Mouse (Mus musculus) CH12.LX (cell line): ENCODE results near the gene Zkscan8. TPM values are rescaled to one million over a fixed set of nuclear protein-coding genes. Genes with fewer than 3 reads are reported as not detected.

Source experiments
- DNase-seq: peaks from one replicate; pipeline ENCODE4 v3.0.0-alpha.2; 2013; ENCODE audit errors: extremely low read depth
- H3K27ac ChIP-seq: 2 replicates; pipeline ENCODE4 v1.5.1; 2012; ENCODE audit warnings: low read depth, mild to moderate bottlenecking, control low read depth, moderate library complexity; ENCODE audit not compliant: insufficient read depth
- H3K27me3 ChIP-seq: replicated peaks from 2 replicates; pipeline ENCODE3; 2012; ENCODE audit warnings: inconsistent platforms
- H3K36me3 ChIP-seq, 2 experiments: replicated peaks in 1 of 2; 2 replicates each; pipeline versions ENCODE3 to v1.6.1; 2012; ENCODE audit warnings: inconsistent platforms in 1 of 2, low read length in 1 of 2, mild to moderate bottlenecking in 1 of 2, mixed read lengths in 1 of 2, moderate library complexity in 1 of 2; ENCODE audit not compliant: control insufficient read depth in 1 of 2, insufficient read depth in 1 of 2
- H3K4me1 ChIP-seq, 2 experiments: 2 replicates each; pipeline ENCODE4 v1.6.1; 2012; ENCODE audit warnings: inconsistent platforms in 1 of 2, moderate library complexity in 1 of 2; ENCODE audit not compliant: insufficient read depth in 2 of 2, control insufficient read depth in 1 of 2
- H3K4me2 ChIP-seq: 2 replicates; pipeline ENCODE4 v1.6.1; 2012; ENCODE audit warnings: low read depth, mild to moderate bottlenecking, control low read depth; ENCODE audit not compliant: poor library complexity, insufficient read depth, severe bottlenecking
- H3K4me3 ChIP-seq, 3 experiments: fragments of 150-350 bp in 1 of 3; sonication (generic) in 1 of 3; replicated peaks in 1 of 3; 2 replicates each; pipeline versions ENCODE3 to v1.5.1; 2011 to 2012; ENCODE audit warnings: low read depth in 2 of 3, low read length in 2 of 3, mild to moderate bottlenecking in 2 of 3, moderate library complexity in 2 of 3, control low read depth in 1 of 3, improper control_type of control experiment in 1 of 3, inconsistent platforms in 1 of 3, mixed read lengths in 1 of 3; ENCODE audit not compliant: poor library complexity in 1 of 3
- H3K79me2 ChIP-seq: replicated peaks from 2 replicates; pipeline ENCODE4 v1.6.1; 2012; ENCODE audit warnings: mild to moderate bottlenecking, moderate library complexity; ENCODE audit not compliant: control insufficient read depth, poor library complexity, insufficient read depth, severe bottlenecking; ENCODE audit errors: extremely low read depth
- H3K9ac ChIP-seq: 2 replicates; pipeline ENCODE4 v1.6.1; 2012; ENCODE audit warnings: low read depth, mild to moderate bottlenecking, control low read depth, moderate library complexity; ENCODE audit not compliant: insufficient read depth
- H3K9me3 ChIP-seq: replicated peaks from 2 replicates; pipeline ENCODE3; 2012; ENCODE audit warnings: low read length, inconsistent platforms, mixed read lengths
- BHLHE40 ChIP-seq: IDR thresholded peaks from 2 replicates; pipeline ENCODE4 v1.6.1; 2011; ENCODE audit warnings: mild to moderate bottlenecking, low read depth, low read length, improper control_type of control experiment
- CHD1 ChIP-seq: IDR thresholded peaks from 2 replicates; pipeline ENCODE4 v1.6.1; 2012; ENCODE audit warnings: low read depth, low read length, improper control_type of control experiment, inconsistent platforms
- CHD2 ChIP-seq: IDR thresholded peaks from 2 replicates; pipeline ENCODE4 v1.6.1; 2011; ENCODE audit warnings: low read length, improper control_type of control experiment
- E2F4 ChIP-seq: IDR thresholded peaks from 2 replicates; pipeline ENCODE4 v1.6.1; 2011; ENCODE audit warnings: low read depth, low read length, improper control_type of control experiment; ENCODE audit not compliant: insufficient replicate concordance
- ELF1 ChIP-seq: IDR thresholded peaks from 2 replicates; pipeline ENCODE4 v1.6.1; 2014; ENCODE audit warnings: low read depth, mild to moderate bottlenecking, inconsistent platforms, low read length, improper control_type of control experiment
- EP300 ChIP-seq: IDR thresholded peaks from 2 replicates; pipeline ENCODE4 v1.6.1; 2011; ENCODE audit warnings: low read length, improper control_type of control experiment
- ETS1 ChIP-seq: conservative IDR thresholded peaks from 2 replicates; pipeline ENCODE4 v1.6.1; 2012; ENCODE audit warnings: low read depth, mild to moderate bottlenecking, inconsistent platforms, low read length, improper control_type of control experiment, moderate library complexity
- GABPA ChIP-seq: IDR thresholded peaks from 2 replicates; pipeline ENCODE4 v1.6.1; 2012; ENCODE audit warnings: low read depth, low read length, improper control_type of control experiment, inconsistent platforms; ENCODE audit not compliant: insufficient replicate concordance
- HCFC1 ChIP-seq: IDR thresholded peaks from 2 replicates; pipeline ENCODE4 v1.6.1; 2012; ENCODE audit warnings: low read depth, mild to moderate bottlenecking, inconsistent platforms, low read length, improper control_type of control experiment
- IRF4 ChIP-seq: IDR thresholded peaks from 2 replicates; pipeline ENCODE4 v1.6.1; 2014; ENCODE audit warnings: low read depth, mild to moderate bottlenecking, inconsistent platforms, low read length, improper control_type of control experiment
- MAFK ChIP-seq: IDR thresholded peaks from 2 replicates; pipeline ENCODE4 v1.6.1; 2011; ENCODE audit warnings: low read length, improper control_type of control experiment; ENCODE audit not compliant: insufficient replicate concordance
- MAX ChIP-seq: IDR thresholded peaks from 2 replicates; pipeline ENCODE4 v1.6.1; 2011; ENCODE audit warnings: low read length, improper control_type of control experiment
- MEF2A ChIP-seq: IDR thresholded peaks from 2 replicates; pipeline ENCODE4 v1.6.1; 2014; ENCODE audit warnings: low read depth, mild to moderate bottlenecking, inconsistent platforms, low read length, improper control_type of control experiment, borderline replicate concordance
- MXI1 ChIP-seq: IDR thresholded peaks from 2 replicates; pipeline ENCODE4 v1.6.1; 2011; ENCODE audit warnings: mild to moderate bottlenecking, low read depth, low read length, improper control_type of control experiment
- MYC ChIP-seq: IDR thresholded peaks from 2 replicates; pipeline ENCODE4 v1.6.1; 2011; ENCODE audit warnings: low read depth, mild to moderate bottlenecking, improper control_type of control experiment, low read length
- NELFE ChIP-seq: IDR thresholded peaks from 2 replicates; pipeline ENCODE4 v1.6.1; 2011; ENCODE audit warnings: low read depth, low read length, improper control_type of control experiment
- PAX5 ChIP-seq: IDR thresholded peaks from 2 replicates; pipeline ENCODE4 v1.6.1; 2012; ENCODE audit warnings: low read length, inconsistent platforms, mixed read lengths
- POLR2A ChIP-seq: IDR thresholded peaks from 2 replicates; pipeline ENCODE4 v1.6.1; 2011; ENCODE audit warnings: low read depth, mild to moderate bottlenecking, improper control_type of control experiment, low read length
- RAD21 ChIP-seq: IDR thresholded peaks from 2 replicates; pipeline ENCODE4 v1.6.1; 2011; ENCODE audit warnings: low read depth, mild to moderate bottlenecking, low read length, improper control_type of control experiment, moderate library complexity
- SIN3A ChIP-seq: IDR thresholded peaks from 2 replicates; pipeline ENCODE4 v1.6.1; 2012; ENCODE audit warnings: low read length, improper control_type of control experiment, inconsistent platforms
- SMC3 ChIP-seq: IDR thresholded peaks from 2 replicates; pipeline ENCODE4 v1.6.1; 2011; ENCODE audit warnings: low read depth, low read length, improper control_type of control experiment
- TBP ChIP-seq: conservative IDR thresholded peaks from 2 replicates; pipeline ENCODE4 v1.6.1; 2011; ENCODE audit warnings: low read depth, low read length, improper control_type of control experiment
- TCF12 ChIP-seq: IDR thresholded peaks from 2 replicates; pipeline ENCODE4 v1.6.1; 2014; ENCODE audit warnings: low read depth, mild to moderate bottlenecking, inconsistent platforms, low read length, improper control_type of control experiment
- USF1 ChIP-seq: IDR thresholded peaks from 2 replicates; pipeline ENCODE4 v1.6.1; 2014; ENCODE audit warnings: low read depth, mild to moderate bottlenecking, inconsistent platforms, low read length, improper control_type of control experiment
- USF2 ChIP-seq: conservative IDR thresholded peaks from 2 replicates; pipeline ENCODE4 v1.6.1; 2011; ENCODE audit warnings: low read depth, low read length, improper control_type of control experiment
- ZNF384 ChIP-seq: IDR thresholded peaks from 2 replicates; pipeline ENCODE4 v1.6.1; 2012; ENCODE audit warnings: low read depth, low read length, improper control_type of control experiment, inconsistent platforms
- dilution Hi-C: fragments of 300-500 bp; cut with MboI; formaldehyde crosslinking; loops from 2 replicates; pipeline ENCODE4 v1.14.3; 2020; ENCODE audit warnings: low sequenced_read_pairs; ENCODE audit not compliant: extremely low pct_unique_long_range_greater_than_20kb, extremely low pct_ligation_motif_present
- in situ Hi-C: fragments of 300-500 bp; cut with MboI; formaldehyde crosslinking; loops from 3 replicates; pipeline ENCODE4 v1.14.3; 2019; ENCODE audit warnings: low sequenced_read_pairs, low pct_ligation_motif_present, low pct_unique_long_range_greater_than_20kb, mixed read lengths
- polyA plus RNA-seq: library from polyadenylated mRNA; unstranded; fragments of >175 nt; gene quantifications from 2 replicates; pipeline ENCODE4 v1.2.1, GENCODE M21; 2012; ENCODE audit warnings: low read depth; ENCODE audit not compliant: insufficient read length
- total RNA-seq, 2 experiments: library from RNA; depleted of rRNA; stranded (reverse); fragments of 300-350 nt in 1 of 2; fragments of >200 nt in 1 of 2; gene quantifications; 2 replicates each; pipeline ENCODE4 v1.2.3; 2012 to 2014

Zkscan8 gene
- total and polyA plus RNA-seq, 3 experiments = 7.4 to 9.7 (median 7.6) TPM

GRCm38 (mm10) chr13:21530136-21530535 is 784 bp downstream of the Zkscan8 start:
- peaks cover 11% of the 10 kb centered on the region; the same call in 1 of the 2 replicates for H3K79me2 ChIP-seq
- in situ Hi-C loops = no loop called here

GRCm38 (mm10) chr13:21506221-21506649 is 24.7 kb downstream of the Zkscan8 start:
- peak overlapping the region; percentile 29 for H3K9ac ChIP-seq
- peak overlapping the region; percentile 88; the same call in 1 of the 2 replicates for H3K4me2 ChIP-seq
- peak; percentile 92 for DNase-seq
- peak overlapping the region; percentile 62 to 66 (median 63) for H3K4me3 ChIP-seq
- H3K27ac ChIP-seq = peak overlapping the region; percentile 63
- TF ChIP-seq ETS1 = no peak
- no peak; the same call in 1 of the 2 replicates for TF ChIP-seq RAD21
- TF ChIP-seq BHLHE40 = peak; percentile 71
- TF ChIP-seq SIN3A = peak; percentile 54; the same call in 1 of the 2 replicates
- TF ChIP-seq POLR2A = peak; percentile 83
- no peak for TF ChIP-seq USF2
- TF ChIP-seq MEF2A = no peak
- peak; percentile 60; the same call in 1 of the 2 replicates for TF ChIP-seq TBP
- TF ChIP-seq ELF1 = peak; percentile 57; the same call in 1 of the 2 replicates
- TF ChIP-seq ZNF384 = no peak
- TF ChIP-seq CHD1 = peak; percentile 92
- TF ChIP-seq SMC3 = no peak
- peak; percentile 71 for TF ChIP-seq HCFC1
- peak; percentile 70; the same call in 1 of the 2 replicates for TF ChIP-seq NELFE
- peak; percentile 90 for TF ChIP-seq MAX
- TF ChIP-seq MXI1 = peak; percentile 79; the same call in 1 of the 2 replicates
- peak; percentile 96 for TF ChIP-seq MYC
- peak; percentile 65 for TF ChIP-seq TCF12
- TF ChIP-seq GABPA = 0 out of 2 replicates have a peak, but pooled peaks have one; percentile 13
- TF ChIP-seq E2F4 = no peak
- peak; percentile 50; the same call in 1 of the 2 replicates for TF ChIP-seq IRF4
- in situ Hi-C loops (no loop called here), dilution Hi-C loops (no loop called here)
- H3K79me2 ChIP-seq = no peaks in the 10 kb centered on the region
- no peaks in the 10 kb centered on the region for H3K27me3 ChIP-seq
- H3K9me3 ChIP-seq = no peaks in the 10 kb centered on the region
- peaks cover 0 to 4% of the 10 kb centered on the region in 2 experiments for H3K36me3 ChIP-seq
- peaks cover 0 to 12% of the 10 kb centered on the region in 2 experiments; a peak in 2 of 4 replicates for H3K4me1 ChIP-seq

More at GRCm38 (mm10) chr13:21530136-21530535, 784 bp downstream of the Zkscan8 start:
- Histone ChIP-seq H3K9ac (peak overlapping the region; percentile 83), H3K4me2 (peak overlapping the region; percentile 82), H3K4me1 (peaks cover 0 to 15% of the 10 kb centered on the region in 2 experiments; a peak in 2 of 4 replicates), H3K27ac (no peak overlapping the region), H3K9me3 (no peaks in the 10 kb centered on the region), H3K27me3 (no peaks in the 10 kb centered on the region), H3K36me3 (peaks cover 12 to 23% of the 10 kb centered on the region in 2 experiments), H3K4me3 (peak overlapping the region; percentile 55 to 77 (median 75))
- TF ChIP-seq RAD21 = no peak
- no peak for TF ChIP-seq PAX5
- no peak for TF ChIP-seq TBP
- TF ChIP-seq USF2 = no peak
- no peak for TF ChIP-seq ELF1
- no peak for TF ChIP-seq USF1
- TF ChIP-seq EP300 = no peak
- no peak for TF ChIP-seq CHD2
- TF ChIP-seq SMC3 = no peak
- no peak for TF ChIP-seq MAFK
- TF ChIP-seq ETS1 = no peak
- TF ChIP-seq ZNF384 = no peak
- no peak for TF ChIP-seq NELFE
- dilution Hi-C loops = no loop called here
- DNase-seq = no peak
